Mouse (Mus musculus): ENCODE data around the gene Ccdc60.

DNA sequence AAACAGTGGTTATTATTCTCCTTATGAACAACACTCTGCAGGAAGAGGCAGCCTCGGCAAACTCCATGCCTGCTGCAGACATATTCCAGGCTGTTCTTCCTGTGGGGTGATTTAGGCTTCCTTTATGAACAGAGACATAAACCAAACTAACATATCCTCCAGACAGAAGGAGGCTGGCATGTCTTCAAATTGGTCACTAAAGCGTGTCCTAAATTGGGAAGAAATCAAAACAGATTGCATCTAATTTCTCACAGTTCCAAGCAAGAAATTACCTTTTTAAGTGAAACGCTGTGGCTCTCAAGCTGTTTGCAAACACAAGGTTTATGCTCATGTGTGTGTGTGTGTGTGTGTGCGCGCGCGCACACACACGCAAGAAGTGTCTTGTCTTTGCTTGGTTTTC is 24.9 kb upstream of the Ccdc60 start:
- no peak for TF ChIP-seq CTCF (IDR thresholded peaks at IDR 0.05; ENCODE audit: low read depth, low read length)
- TF ChIP-seq POLR2A (IDR thresholded peaks at IDR 0.05; ENCODE audit: borderline replicate concordance, low read depth, low read length) = no peak
